Mouse (Mus musculus) regulatory T cell (primary cell): ENCODE results near the gene Gm7876.
"Not testable (repeated sequence)": the region's sequence is repeated elsewhere in the genome, so short reads cannot be mapped to it uniquely, and the experiment has no call there.

Experiments used
- in situ Hi-C: fragments of 300-600 bp; cut with MboI, MseI; formaldehyde crosslinking; loops from one replicate; pipeline ENCODE4 v1.15.1; 2025; ENCODE audit warnings: high pct_unique_total_duplicates

Gene Gm7876

DNA sequence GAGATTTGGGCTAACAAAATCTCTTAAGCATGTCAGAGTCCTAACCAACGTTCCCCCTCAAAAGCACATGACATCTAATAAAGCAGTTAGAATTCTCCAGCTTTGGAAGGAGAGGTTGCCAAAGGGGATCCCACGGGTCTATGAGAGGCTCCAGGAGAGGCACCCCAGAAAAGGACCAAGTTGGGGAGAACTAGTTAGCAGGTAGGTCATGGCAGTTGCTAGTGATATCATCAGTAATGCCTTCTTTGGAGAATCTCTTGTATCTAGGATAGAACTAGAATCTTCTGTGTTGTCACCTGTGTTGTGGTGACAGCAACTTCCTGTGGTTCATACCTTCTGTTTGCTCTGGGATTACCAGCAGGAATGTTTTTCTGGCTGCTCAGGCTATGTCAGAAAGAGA is at the start of gene Gm7876:
Gm7876 (plus strand) TSS at position 301 of the 400 bp plus-strand sequence.
- in situ Hi-C loops = not testable (repeated sequence)

DNA sequence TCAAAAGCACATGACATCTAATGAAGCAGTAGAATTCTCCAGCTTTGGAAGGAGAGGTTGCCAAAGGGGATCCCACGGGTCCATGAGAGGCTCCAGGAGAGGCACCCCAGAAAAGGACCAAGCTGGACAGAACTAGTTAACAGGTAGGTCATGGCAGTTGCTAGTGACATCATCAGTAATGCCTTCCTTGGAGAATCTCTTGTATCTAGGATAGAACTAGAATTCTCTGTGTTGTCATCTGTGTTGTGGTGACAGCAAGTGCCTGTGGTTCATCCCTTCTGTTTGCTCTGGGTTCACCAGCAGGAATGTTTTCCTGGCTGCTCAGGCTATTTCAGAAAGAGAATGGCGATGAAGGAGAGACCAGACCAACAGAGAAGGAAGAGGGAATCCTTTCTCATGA is 45.1 kb upstream of the Gm7876 start, which contains the start of gene Gm3239:
Gm3239 (plus strand) TSS at position 301 of the 400 bp plus-strand sequence.
- in situ Hi-C loops = not testable (repeated sequence)

DNA sequence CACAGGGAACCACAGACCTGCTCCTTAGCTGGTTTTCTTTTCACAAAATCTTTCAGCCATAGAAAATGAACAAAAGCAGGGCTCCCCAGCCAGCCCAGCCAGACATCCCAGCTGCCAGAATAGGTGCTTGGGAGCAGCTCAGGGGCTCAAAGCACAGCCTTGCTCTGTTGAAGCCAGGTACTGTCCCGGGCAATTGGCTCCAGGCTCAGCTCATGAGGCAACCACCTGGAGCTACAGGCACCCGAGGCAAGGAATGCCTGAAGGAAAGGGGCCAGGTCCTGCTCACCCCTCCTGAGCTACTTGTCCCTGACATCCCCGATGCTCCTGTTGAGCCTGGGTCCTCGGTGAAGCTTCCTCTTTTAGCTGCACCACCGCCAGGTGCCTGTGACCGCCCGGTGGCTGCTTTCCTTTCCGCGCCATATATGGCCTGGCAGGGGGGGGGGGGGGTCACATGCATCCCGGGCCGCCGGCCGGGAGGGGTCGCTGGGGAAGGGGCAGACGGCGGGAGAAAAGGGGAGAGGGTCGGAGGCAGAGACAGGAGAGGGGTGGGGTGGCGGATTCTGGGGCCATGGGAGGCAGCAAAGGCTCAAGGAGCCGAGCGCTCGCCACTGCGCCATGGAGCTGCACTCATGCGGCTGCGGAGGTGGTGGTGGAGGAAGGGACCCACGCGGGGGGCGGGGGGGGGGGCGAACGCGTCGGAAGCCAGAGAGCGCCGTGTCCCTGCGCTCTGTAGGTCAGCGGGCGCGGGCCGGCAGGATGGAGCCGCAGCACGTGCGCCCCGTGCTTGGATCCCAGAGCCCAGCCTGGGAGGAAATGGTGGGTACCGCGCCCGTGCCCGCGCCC is 17.2 kb downstream of the Gm7876 start, which contains the start of gene Gm3252:
Gm3252 (plus strand) TSS at position 738 of the 843 bp plus-strand sequence.
- in situ Hi-C loops = loop anchor here (10.0 kb wide), 1 partner anchor 231 kb away; no protein-coding TSS in a partner anchor
